ENCODE assay signal across 8 mouse cellular contexts in genomic region chr6:6578304-6579149, GRCm38 (mm10). TPM values are rescaled to one million over a fixed set of nuclear protein-coding genes. Genes with fewer than 3 reads are reported as not detected.
A peak's percentile ranks its signal among the peaks of the same experiment; 100 is the strongest.
DNase-seq lines count a peak whose midpoint lies in the region; ATAC-seq lines count a peak whose summit lies in the region.

TSS of gene Sem1 (minus strand) at chr6:6578663.

- peak; percentile 94 for DNase-seq in CD4-positive, CD25-positive, alpha-beta regulatory T cell, adult 2 months (ENCODE audit: low read depth, low spot score)
- peak; percentile 46 for DNase-seq in fat pad, adult 2 months (ENCODE audit: extremely low read depth, low read depth, low spot score)
- DNase-seq in kidney, postnatal 10 days: peak; percentile 95
- DNase-seq in natural killer cell, adult 2 months (ENCODE audit: low spot score in 2 of 2): peak; percentile 82 to 88

- H3K36me3 ChIP-seq in heart, embryonic 13.5 days: peaks cover 9% of the 10 kb centered on the region
- H3K36me3 ChIP-seq in liver, embryonic 12.5 days: peaks cover 10% of the 10 kb centered on the region
- no peaks in the 10 kb centered on the region for H3K36me3 ChIP-seq in stomach, embryonic 15.5 days

- ATAC-seq in heart, embryonic 13.5 days (ENCODE audit: extremely low read depth, insufficient number of reproducible peaks, low FRiP score, low TSS enrichment): peak; percentile 76
- peak; percentile 97 for ATAC-seq in liver, embryonic 12.5 days
- peak; percentile 98 for ATAC-seq in stomach, embryonic 15.5 days (ENCODE audit: insufficient read depth, low FRiP score, low read depth)

- WGBS in heart, embryonic 13.5 days: 2% methylated on average over 59 of the region's 59 CpGs
- WGBS in liver, embryonic 12.5 days (ENCODE audit: insufficient replicate concordance): 1% methylated on average over 59 of the region's 59 CpGs
- WGBS in stomach, embryonic 15.5 days: under 1% methylated on average over 59 of the region's 59 CpGs

- peak within 1 kb of the TSS; percentile 98 for H3K9ac ChIP-seq in heart, embryonic 13.5 days
- H3K9ac ChIP-seq in liver, embryonic 12.5 days: peak within 1 kb of the TSS; percentile 90
- H3K9ac ChIP-seq in stomach, embryonic 15.5 days: peak within 1 kb of the TSS; percentile 99

- H3K4me1 ChIP-seq in brown adipose tissue, adult 24 weeks (ENCODE audit: control insufficient read depth, insufficient read depth, insufficient read length, low read length): peaks cover 3% of the 10 kb centered on the region
- peaks cover 22% of the 10 kb centered on the region for H3K4me1 ChIP-seq in heart, embryonic 13.5 days
- peaks cover 5% of the 10 kb centered on the region for H3K4me1 ChIP-seq in liver, embryonic 12.5 days
- H3K4me1 ChIP-seq in stomach, embryonic 15.5 days: no peaks in the 10 kb centered on the region

- H3K27me3 ChIP-seq in heart, embryonic 13.5 days (replicated peaks): no peaks in the 10 kb centered on the region
- H3K27me3 ChIP-seq in liver, embryonic 12.5 days (replicated peaks): no peaks in the 10 kb centered on the region
- H3K27me3 ChIP-seq in stomach, embryonic 15.5 days (replicated peaks): no peaks in the 10 kb centered on the region

- H3K4me3 ChIP-seq in brown adipose tissue, adult 24 weeks (ENCODE audit: insufficient read depth, low read depth, low read length): peak within 1 kb of the TSS; percentile 99
- H3K4me3 ChIP-seq in heart, embryonic 13.5 days: peak within 1 kb of the TSS; percentile 98
- peak within 1 kb of the TSS; percentile 84 for H3K4me3 ChIP-seq in liver, embryonic 12.5 days
- H3K4me3 ChIP-seq in stomach, embryonic 15.5 days (replicated peaks): peak within 1 kb of the TSS; percentile 96

- peak within 1 kb of the TSS; percentile 93 for H3K27ac ChIP-seq in brown adipose tissue, adult 24 weeks (replicated peaks; ENCODE audit: low read depth, low read length)
- peak within 1 kb of the TSS; percentile 92 for H3K27ac ChIP-seq in heart, embryonic 13.5 days (replicated peaks)
- peak within 1 kb of the TSS; percentile 90 for H3K27ac ChIP-seq in liver, embryonic 12.5 days
- H3K27ac ChIP-seq in stomach, embryonic 15.5 days: peak within 1 kb of the TSS; percentile 95

- H3K9me3 ChIP-seq in heart, embryonic 13.5 days: no peaks in the 10 kb centered on the region
- H3K9me3 ChIP-seq in liver, embryonic 12.5 days (replicated peaks): no peaks in the 10 kb centered on the region
- H3K9me3 ChIP-seq in stomach, embryonic 15.5 days: no peaks in the 10 kb centered on the region

- peak within 1 kb of the TSS; percentile 82 for H3K4me2 ChIP-seq in heart, embryonic 13.5 days
- H3K4me2 ChIP-seq in liver, embryonic 12.5 days: peak within 1 kb of the TSS; percentile 69
- H3K4me2 ChIP-seq in stomach, embryonic 15.5 days: peak within 1 kb of the TSS; percentile 59

RNA-seq across cellular contexts. Expression of gene Sem1, which starts in this region (rescaled TPM):
- polyA plus RNA-seq in brown adipose tissue, adult 24 weeks (2012; ENCODE audit: insufficient read depth, insufficient read length, missing spikeins): 128 and 161 TPM in 2 replicates
- polyA plus RNA-seq in heart, embryonic 13.5 days (2015; fragmentation: Nextera tagmentation; extraction: Ambion mirVana): 220 and 232 TPM in 2 replicates
- 143 and 152 TPM in 2 replicates for polyA plus RNA-seq in liver, embryonic 12.5 days (2016; fragmentation: Nextera tagmentation; extraction: Ambion mirVana)
- polyA plus RNA-seq in stomach, embryonic 15.5 days (2015; fragmentation: Nextera tagmentation; extraction: Ambion mirVana): 234 and 260 TPM in 2 replicates

Comparison
In these comparisons a context has a peak if more than half of its experiments do, and no peak if none do; other contexts are left out.
1. Peak in every context shown above with its lines: DNase-seq, ATAC-seq, H3K4me3 ChIP-seq and H3K27ac ChIP-seq.